Mouse (Mus musculus) layer of hippocampus, postnatal 36 days (tissue): Measurements from ENCODE around the gene Pcbp3. TPM values are rescaled to one million over a fixed set of nuclear protein-coding genes. Genes with fewer than 3 reads are reported as not detected.
"Not testable (repeated sequence)": the region's sequence is repeated elsewhere in the genome, so short reads cannot be mapped to it uniquely, and the experiment has no call there.

Experiments used
- DNase-seq, 2 experiments: peaks; one replicate each; pipeline ENCODE4 v3.0.0; 2022
- total RNA-seq, 2 experiments: library from RNA; stranded (reverse); gene quantifications; 2 replicates each; pipeline ENCODE4 v1.2.3; 2021

The Pcbp3 gene
- total RNA-seq, result 10 to 100 TPM; 63.0 to 67.1 TPM

DNA sequence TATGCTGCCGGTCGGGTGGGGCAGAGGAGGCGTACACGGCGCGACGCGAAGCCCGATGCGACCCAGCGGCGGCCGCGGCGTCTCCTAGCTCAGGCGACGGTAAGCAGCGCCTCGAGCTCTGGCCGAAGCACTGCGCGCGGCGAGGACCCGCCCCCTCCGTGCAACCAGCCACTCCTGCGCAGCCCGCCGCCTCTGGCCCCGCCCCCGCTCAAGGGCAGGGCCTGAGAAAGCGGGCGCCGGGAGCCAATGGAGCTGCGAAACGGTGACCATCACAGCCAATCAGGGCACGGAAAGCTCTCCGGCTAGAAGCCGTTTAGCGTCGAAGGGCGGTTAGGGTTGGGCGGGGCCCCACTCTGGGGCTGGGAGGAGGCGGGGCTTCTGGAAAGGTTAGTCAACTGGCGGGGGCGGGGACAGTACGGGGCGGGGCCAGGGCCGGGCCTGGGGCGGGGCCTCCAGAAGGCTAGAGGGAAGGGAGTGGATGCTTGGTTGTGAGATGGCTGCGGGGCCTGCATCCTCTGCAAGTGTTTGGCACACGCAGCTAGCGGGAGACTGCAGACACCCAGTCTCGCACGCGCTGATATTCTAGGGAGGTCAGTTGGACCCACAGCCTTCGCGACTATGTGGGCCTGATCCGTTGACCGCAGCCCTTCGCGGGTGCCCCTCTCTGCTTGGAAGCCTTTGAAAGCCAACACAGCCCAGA, at the start of gene Pcbp3:
TSS of gene Pcbp3 (minus strand) at position 98 of the 700 bp plus-strand sequence.
- peak; percentile 97 for DNase-seq

DNA sequence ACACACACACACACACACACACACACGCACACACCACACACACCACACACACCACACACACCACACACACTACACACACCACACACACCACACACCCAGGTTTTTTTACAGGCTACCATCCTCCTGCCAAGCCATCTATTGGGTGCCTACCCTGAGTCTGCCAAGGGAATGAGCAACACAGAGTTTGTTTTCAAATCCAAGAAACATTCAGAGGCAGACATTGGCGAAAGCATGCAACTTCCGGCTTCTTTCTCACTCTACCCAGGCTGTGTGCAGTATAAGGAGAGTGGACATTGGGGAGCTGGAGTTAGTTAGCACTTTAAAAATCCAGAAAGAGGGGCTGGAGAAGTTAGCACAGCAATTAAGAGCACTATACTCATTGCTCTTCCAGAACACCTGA, 47.0 kb upstream of the Pcbp3 start:
- no peak for DNase-seq

DNA sequence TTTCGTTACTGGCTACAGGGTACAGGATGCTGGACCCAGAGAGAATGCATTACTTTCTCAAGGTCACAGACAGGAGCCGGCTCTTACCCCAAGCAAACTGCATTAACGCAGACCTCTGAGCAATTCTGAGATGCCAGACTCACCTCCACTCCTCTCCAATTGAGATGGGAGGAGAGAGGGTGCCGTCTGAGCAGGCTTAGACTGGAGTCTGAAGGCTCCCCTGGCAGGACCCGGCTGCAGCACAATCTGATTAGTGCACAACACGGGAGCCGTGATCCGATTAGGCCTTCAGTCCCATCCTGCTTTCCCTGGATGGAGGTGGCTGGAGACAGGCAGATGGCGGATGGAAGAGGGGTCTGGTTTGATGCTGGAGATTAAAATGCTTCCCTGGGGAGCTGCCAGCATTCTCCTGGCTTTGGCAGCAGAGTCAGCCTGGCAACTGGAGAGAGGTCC, 46.4 kb upstream of the Pcbp3 start:
- peak; percentile 55 to 60 for DNase-seq

GRCm38 (mm10) chr10:77007433-77008108, 45.9 kb upstream of the Pcbp3 start:
- no peak for DNase-seq

DNA sequence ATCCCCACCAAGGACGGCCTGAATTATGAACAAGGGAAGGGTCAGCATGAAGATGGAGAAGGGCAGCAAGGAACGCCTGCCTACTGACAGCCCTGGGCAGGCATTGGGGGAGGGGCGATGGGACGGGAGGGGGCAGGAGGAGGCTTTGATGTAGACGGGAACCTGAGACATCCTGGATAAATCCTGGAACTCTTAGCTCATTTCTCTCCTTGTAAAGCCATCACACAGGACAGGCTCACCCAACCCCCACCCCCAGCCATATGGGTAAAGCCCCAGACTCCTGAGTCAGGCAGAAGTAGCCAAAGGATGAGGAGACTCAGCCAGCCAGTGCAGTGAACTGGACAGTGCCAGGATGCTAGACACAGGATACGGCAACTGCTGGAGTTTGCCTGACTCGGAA, 43.2 kb upstream of the Pcbp3 start:
- no peak for DNase-seq

DNA sequence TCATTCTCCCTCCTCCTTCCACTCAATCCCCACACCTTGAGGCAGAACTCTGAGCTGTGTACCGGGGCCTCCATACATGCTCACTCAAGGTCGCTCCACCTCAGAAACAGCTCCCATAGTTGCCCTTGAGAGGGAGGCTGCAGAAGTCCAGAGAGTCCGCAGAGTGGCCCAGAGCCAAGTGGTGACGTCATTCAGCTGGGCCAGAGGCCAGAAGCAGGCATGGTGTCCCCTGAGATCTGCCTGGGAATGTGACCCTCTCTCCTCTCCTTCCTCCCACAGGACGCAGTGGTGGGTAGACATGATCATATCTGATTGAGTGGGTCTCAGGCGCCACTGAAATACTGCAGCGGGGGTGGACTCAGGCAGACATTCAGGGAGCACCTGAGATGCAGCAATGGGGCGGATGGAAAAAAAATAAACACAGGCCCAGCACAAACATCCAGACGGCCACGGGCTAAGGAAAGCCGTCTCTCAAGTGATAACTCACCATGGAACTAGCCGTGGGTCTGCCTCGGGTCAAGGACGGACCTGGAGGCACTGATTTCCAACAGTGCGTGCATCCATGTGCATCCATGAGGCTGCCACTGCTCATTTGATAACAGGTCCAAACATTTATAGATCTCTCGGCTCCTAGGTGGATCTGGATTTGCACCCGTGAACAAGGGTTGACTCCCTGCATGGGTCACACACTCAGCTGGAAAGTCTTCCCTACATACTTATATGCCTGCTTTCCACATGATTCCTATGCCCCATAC, 36.2 kb upstream of the Pcbp3 start:
- DNase-seq, result no peak

DNA sequence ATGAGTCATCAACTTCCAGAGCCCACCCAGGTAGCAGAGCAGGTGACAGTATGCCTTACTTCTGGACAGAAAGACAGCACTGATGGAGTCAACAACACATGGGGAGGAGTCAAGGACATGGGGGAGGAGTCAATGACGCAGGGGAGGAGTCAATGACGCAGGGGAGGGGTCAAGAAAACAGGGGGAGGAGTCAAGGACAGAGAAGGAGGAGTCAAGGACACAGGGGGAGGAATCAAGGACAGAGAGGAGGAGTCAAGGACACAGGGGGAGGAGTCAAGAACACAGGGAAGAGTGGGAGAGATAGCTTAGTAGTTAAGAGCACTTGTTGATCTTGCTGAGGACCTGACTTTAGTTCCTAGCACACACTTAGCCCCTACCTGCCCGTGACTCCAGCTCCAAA, 30.8 kb upstream of the Pcbp3 start:
- DNase-seq, result no peak

DNA sequence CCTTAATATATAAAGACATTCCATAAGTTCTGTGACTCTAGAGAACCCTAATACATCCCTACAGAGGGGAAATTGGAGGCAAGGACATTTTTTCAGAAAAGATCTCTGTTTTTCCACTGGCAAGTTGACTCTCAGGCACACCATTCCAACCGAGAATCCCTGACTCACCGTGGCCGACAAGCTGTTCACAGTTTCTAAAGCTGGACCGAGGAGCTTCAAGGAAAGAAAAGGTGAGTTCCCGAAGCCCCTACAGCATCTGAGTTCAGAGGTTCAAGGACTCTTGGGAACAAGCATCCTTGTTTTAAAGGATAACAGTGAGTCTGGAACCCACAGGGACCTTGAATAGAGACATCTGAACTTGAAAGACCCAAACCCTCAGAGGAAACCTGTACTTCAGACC, 26.9 kb upstream of the Pcbp3 start:
- DNase-seq, result no peak

- no peak for DNase-seq
These were observed 16.4 kb upstream of the Pcbp3 start for GRCm38 (mm10) chr10:76978042-76978441.

- no peak for DNase-seq
These were observed 15.0 kb upstream of the Pcbp3 start for GRCm38 (mm10) chr10:76976699-76977098.

DNA sequence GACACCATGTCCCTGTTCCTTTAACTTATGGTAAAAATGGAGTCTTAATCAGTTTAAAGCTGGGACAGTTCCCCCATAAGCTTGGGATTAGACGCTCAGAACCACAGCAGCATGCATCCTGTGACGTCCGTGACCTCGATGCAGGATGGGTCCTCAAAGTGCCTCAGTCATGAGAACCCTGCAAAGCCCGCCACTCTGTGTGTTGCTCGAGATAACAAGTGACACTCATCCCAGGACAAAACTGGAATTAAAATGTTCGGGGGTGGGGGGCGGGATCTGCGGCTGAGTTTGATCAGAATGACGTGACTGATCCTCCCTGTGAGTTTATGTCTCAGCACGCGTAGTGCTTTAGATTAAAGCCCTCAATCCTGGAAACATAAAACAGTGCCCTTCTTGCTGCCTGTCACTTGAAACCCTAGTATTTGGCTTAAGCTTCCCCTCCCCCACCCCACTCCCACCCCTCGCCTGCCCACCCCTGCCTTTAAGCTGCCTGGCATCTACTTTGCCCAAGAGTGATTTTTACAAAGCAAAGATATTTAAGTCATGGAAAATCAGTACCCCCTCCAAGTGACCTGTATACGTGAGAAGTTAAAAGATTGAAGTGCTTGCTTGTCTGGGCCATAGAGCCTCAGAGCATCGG, 12.2 kb upstream of the Pcbp3 start:
- no peak for DNase-seq

- DNase-seq, result not testable (repeated sequence)
These were observed 10.6 kb upstream of the Pcbp3 start for GRCm38 (mm10) chr10:76972318-76972717.

- no peak for DNase-seq
These were observed 9.3 kb upstream of the Pcbp3 start for GRCm38 (mm10) chr10:76970974-76971373.

DNA sequence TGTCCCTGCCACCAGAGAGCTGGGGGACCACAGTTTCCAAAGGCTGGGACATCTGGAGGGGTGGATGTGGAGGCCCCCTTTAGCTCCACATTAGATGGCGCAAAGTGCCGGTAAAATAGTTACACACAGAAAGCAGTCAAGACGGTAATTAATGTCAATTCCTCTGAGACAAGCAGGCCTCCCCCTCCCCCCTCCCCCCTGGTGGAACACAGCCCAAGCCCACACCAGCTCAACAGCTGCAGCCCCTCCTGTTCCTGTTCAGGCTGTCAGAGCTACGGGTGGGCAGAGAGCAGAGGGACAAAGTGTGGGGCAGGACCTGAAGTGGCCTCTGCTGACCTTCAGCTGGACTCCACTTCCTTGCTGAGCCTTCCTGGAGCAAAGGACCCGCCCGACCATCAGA, 2.7 kb upstream of the Pcbp3 start:
- DNase-seq, result no peak

DNA sequence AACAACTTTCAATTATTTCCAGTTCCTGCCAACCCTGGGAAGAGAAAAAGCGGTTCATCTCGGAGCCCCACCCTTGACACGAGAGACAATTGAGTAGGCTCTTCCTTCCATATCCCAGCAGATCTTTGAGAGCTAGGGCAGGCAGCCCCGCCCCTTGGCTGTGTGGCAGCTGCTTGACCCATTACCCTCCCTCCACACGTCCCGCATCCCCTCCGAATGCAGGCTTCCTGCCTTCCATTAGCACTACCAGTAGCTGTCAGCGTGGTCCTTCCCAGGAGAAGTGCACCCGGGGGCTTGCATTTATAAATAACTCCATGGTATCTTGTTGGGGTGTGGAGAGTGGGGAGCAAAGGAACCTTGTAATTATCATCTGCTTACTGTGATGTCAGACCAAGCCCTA, 2.3 kb upstream of the Pcbp3 start:
- no peak for DNase-seq

- no peak for DNase-seq
These were observed 531 bp downstream of the Pcbp3 start for GRCm38 (mm10) chr10:76961156-76961555.

DNA sequence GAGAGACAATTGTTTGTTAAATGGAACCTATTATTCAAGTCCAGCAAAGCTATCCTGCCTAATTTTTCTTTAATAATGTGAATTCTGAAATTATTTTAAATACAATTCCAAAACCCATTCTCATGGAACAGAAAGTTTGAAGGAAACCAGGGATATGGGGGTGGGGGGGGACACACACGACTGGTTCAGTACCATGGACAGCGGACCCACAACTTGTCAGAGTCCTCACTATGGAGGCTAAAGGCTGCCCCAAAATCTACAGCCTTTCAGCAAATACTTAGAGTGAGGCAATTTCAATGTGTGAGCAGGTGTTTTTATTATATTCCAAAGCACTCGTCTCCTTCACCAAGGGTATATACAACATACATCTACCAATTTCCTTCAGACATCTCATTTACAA, 3.5 kb downstream of the Pcbp3 start:
- DNase-seq, result no peak

GRCm38 (mm10) chr10:76956200-76956599, 5.5 kb downstream of the Pcbp3 start:
- no peak for DNase-seq

GRCm38 (mm10) chr10:76941038-76941437, 20.6 kb downstream of the Pcbp3 start:
- DNase-seq, result no peak

GRCm38 (mm10) chr10:76936827-76937226, 24.9 kb downstream of the Pcbp3 start:
- DNase-seq, result no peak

DNA sequence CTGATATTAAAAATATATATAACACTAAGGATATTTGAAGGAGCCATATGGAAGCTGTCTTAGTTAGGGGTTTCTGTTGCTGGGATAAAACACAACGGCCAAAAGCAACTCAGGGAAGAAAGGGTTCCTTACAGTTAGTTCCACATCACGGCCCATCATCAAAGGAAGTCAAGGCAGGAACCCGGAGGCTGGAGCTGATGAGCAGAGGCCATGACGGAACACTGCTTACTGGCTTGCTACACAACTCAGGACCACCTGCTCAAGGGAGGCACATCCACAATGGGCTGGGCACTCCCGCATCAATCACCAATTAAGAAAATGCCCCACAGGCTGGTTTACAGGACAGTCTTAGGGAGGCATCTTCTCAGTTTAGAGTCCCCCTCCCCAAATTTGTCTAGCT, 26.9 kb downstream of the Pcbp3 start:
- DNase-seq, result no peak

GRCm38 (mm10) chr10:76931794-76932193, 29.9 kb downstream of the Pcbp3 start:
- no peak for DNase-seq

DNA sequence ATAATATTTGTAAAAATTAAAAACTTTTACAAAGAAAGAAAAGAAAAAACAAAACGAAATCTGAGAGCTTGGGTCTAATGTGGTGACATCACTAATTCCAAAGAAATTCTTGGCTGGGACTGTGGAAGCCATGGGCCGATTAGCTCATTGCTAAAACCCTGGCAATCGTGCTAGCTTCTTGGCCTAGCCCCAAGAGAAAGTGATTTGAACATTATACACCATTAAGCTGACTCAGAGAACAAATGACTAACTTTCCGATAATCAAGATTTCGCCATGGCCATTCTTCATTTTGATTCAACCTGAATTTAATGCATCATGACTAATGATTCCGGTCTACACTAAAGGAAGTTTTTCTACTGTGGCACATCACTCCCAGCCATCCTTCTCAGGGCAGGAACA, 30.6 kb downstream of the Pcbp3 start:
- DNase-seq, result peak; percentile 22 to 23
